Mouse (Mus musculus) heart, postnatal 36 days (tissue): ENCODE results near the gene Gm10272. TPM values are rescaled to one million over a fixed set of nuclear protein-coding genes. Genes with fewer than 3 reads are reported as not detected.
"Not testable (repeated sequence)": the region's sequence is repeated elsewhere in the genome, so short reads cannot be mapped to it uniquely, and the experiment has no call there.

Source experiments
- DNase-seq, 2 experiments: peaks; one replicate each; pipeline ENCODE4 v3.0.0; 2021 to 2022
- intact Hi-C: fragments of 180-260 bp; cut with DNase I; formaldehyde crosslinking; loops from one replicate; pipeline ENCODE4 v1.15.1; 2025
- total RNA-seq, 2 experiments: library from RNA; stranded (reverse); gene quantifications; 2 replicates each; pipeline ENCODE4 v1.2.3; 2021

Gene Gm10272
- total RNA-seq, 2 experiments from 2014 or later, result not detected

DNA sequence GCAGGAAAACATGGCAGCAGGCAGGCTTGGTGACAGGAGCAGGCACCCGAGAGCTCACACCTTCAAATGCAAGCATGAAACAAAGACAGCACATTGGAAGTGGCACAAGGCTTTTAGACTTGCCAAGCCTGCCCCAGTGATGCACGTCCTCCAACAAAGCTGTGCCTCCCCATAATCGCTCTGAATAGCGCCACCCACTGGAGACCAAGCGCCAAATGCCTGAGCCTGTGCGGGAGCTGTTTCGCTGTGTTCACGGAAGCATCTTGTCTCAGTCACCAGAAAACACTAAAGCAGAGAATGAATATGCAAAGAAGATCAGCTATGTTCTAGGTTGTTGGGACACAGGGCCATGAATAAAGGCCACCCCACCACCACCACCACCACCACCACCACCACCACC lies 18.4 kb downstream of the Gm10272 start:
- intact Hi-C loops, result no loop called here

DNA sequence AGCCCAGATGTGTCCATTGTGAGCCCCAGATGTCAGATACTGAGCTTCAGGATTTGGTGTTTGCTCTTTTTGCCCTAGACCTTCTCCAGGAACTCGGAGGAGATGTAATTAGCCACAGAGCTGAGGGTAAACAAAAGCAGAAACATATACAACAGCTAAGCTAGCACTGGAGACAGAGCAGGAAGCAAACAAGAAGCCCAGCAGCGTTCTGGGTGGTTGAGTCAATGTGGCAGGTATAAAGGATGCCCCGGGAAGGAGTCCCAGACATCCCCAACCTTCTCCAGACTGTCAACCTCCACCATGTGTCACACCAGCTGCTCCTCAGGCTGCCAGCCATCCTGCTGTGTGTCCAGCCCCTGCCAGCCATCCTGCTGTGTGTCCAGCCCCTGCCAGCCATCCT lies 19.8 kb downstream of the Gm10272 start, which contains the start of gene Gm10100:
TSS of gene Gm10100 (plus strand) at position 301 of the 400 bp plus-strand sequence.
- intact Hi-C loops, result no loop called here

More for the DNA sequence above, 18.4 kb downstream of the Gm10272 start:
- DNase-seq, result no peak

DNA sequence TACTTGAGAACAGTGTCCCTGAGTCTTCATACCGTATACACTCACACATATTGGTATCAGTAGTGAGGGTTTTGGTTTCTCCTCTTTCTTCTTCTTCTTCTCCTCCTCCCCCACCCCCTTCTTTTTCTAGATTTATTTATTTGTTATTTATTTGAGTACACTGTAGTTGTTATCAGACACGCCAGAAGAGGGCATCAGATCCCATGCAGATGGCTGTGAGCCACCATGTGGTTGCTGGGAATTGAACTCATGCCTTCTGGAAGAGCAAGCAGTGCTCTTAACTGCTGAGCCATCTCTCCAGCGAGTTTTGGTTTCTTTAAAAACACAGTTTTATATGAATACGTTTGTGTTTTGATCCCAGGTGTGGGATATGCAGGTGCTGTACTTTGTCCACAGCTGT lies 21.9 kb downstream of the Gm10272 start:
- intact Hi-C loops, result loop anchor here (2.0 kb wide), 2 partner anchors 87 to 151 kb away; partner anchors contain the start of gene Gm2696
- no peak for DNase-seq

More for the DNA sequence above, 19.8 kb downstream of the Gm10272 start, which contains the start of gene Gm10100:
- DNase-seq, result no peak

DNA sequence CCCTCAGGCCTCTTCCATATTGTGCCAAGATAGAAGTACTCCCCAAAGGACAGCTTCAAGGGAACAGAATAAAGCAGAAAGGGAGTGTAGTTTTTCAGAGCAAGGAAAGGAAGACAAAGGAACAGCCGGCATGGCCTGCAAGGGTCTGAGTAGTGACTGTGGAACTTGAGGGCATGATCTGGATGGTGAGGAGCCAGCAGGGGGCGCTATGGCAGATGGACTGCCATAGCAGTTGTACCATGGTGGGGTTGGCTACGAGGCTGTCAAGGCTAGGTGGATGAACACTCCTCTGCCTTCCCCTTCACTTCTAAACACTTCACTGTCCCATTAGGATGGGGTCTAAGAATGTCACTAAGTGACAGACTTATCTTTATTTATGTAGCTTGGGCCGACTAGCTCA lies 22.8 kb downstream of the Gm10272 start:
- DNase-seq, result no peak
- intact Hi-C loops, result loop anchor here (2.0 kb wide), 2 partner anchors 86 to 150 kb away; partner anchors contain the start of gene Gm2696

GRCm38 (mm10) chr10:77735928-77736327 lies 29.5 kb downstream of the Gm10272 start:
- intact Hi-C loops, result no loop called here
- DNase-seq, result no peak

DNA sequence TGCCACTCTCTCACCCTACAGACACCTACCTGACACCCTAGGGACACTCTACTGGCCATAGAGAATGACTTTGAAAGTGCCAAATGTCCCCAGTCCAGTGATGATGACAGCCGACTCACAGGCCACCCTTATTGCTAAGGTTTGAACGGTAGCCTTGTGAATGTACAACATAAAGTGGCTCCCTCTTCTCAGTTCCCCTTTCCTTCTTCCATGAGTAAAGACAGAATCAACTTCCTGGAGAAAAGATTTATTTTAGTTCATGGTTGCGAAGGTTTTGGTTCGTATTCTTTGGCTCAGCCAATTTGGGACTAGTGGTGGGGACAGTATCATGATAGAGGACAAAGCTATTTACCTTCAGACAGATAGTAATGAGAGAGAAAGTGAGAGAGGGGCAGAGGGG lies 32.5 kb downstream of the Gm10272 start:
- intact Hi-C loops, result no loop called here

GRCm38 (mm10) chr10:77741924-77742688 lies 35.7 kb downstream of the Gm10272 start, which contains the start of gene Gm18596:
TSS of gene Gm18596 (minus strand) at chr10:77742638.
- DNase-seq, intact Hi-C loops: not testable (repeated sequence)

More for the DNA sequence above, 32.5 kb downstream of the Gm10272 start:
- no peak for DNase-seq

DNA sequence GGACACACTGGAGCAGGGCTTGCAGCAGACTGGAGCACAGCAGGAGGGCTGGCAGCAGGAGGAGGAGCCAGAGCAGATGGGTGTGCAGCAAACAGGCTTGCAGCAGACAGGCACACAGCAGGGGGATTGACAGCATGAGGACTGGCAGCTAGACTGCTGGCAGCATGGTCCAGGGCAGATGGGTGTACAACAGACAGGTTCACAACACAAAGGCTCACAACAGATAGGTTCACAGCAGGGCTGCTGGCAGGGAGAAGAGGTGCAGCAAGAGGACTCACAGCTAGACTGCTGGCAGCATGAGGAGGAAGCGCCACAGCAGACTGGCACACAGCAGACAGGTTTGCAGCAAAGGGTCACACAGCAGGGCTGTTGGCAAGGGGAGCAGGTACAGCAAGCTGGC lies 44.3 kb downstream of the Gm10272 start:
- DNase-seq, intact Hi-C loops: not testable (repeated sequence)

- DNase-seq, intact Hi-C loops: not testable (repeated sequence)
Observed at GRCm38 (mm10) chr10:77751254-77751653, 44.8 kb downstream of the Gm10272 start, which contains the start of gene Gm9736. TSS of gene Gm9736 (minus strand) at chr10:77751354.

DNA sequence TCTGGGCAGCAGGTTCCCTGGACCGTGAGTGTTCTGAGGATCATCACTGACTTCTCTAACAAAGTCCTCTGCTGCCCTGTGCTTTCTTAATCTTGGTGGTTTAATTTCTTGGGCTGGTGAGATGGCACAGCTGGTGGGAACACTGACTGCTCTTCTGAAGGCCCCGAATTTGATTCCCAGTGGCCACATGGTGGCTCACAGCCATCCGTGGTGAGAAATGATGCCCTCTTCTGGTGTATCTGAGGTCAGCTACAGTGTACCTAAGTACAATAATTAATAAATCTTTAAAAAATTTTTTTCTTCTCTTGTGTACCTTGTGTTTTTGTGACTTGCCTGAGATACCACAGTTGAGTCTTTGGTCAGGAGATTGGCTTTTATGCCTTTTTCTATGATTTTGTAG lies 45.9 kb downstream of the Gm10272 start:
- DNase-seq, intact Hi-C loops: not testable (repeated sequence)

- intact Hi-C loops, result no loop called here
- DNase-seq, result no peak
Observed at GRCm38 (mm10) chr10:77753448-77753847, 47.0 kb downstream of the Gm10272 start.

Other genes starting within 250 kb of the Gm10272 start
- gene Fam207a, start 190.8 kb upstream of the Gm10272 start, total RNA-seq, result 10 to 100 TPM in 1 of 2 experiments, 1 to 10 TPM in 1; 9.8 to 10.5 TPM
- 1 to 10 TPM; 7.1 to 9.2 TPM for gene Itgb2, start 176.4 kb upstream of the Gm10272 start, total RNA-seq
- 100 to 1,000 TPM; 137 to 138 TPM for gene Pttg1ip, start 124.9 kb upstream of the Gm10272 start, total RNA-seq
- 10 to 100 TPM; 52.9 to 58.9 TPM for gene Sumo3, start 100.5 kb upstream of the Gm10272 start, total RNA-seq
- gene Gm49325, start 100.4 kb upstream of the Gm10272 start, total RNA-seq, result 10 to 100 TPM; 10.6 to 17.6 TPM
- gene Ube2g2, start 84.4 kb upstream of the Gm10272 start, total RNA-seq, result 10 to 100 TPM; 65.2 to 73.4 TPM
- not detected for gene Tspear, start 20.1 kb upstream of the Gm10272 start, total RNA-seq
- not detected for gene Gm19402, start 15.9 kb upstream of the Gm10272 start, total RNA-seq
- not detected for gene Gm9508, start 9.4 kb upstream of the Gm10272 start, total RNA-seq
- gene Gm10024, start 4.8 kb downstream of the Gm10272 start, total RNA-seq, result not detected
- not detected for gene Gm10142, start 9.2 kb downstream of the Gm10272 start, total RNA-seq
- gene Krtap12-1, start 14.0 kb downstream of the Gm10272 start, total RNA-seq, result not detected
- gene Gm10100, start 19.9 kb downstream of the Gm10272 start, total RNA-seq, result not detected
- gene Gm18596, start 36.0 kb downstream of the Gm10272 start, total RNA-seq, result not detected
- not detected for gene Gm9736, start 44.7 kb downstream of the Gm10272 start, total RNA-seq
- gene Gm3233, start 53.1 kb downstream of the Gm10272 start, total RNA-seq, result not detected
- not detected for gene Gm3238, start 64.7 kb downstream of the Gm10272 start, total RNA-seq
- not detected for gene Gm7138, start 70.3 kb downstream of the Gm10272 start, total RNA-seq
- gene Gm3250, start 75.9 kb downstream of the Gm10272 start, total RNA-seq, result not detected
- gene Gm7137, start 81.6 kb downstream of the Gm10272 start, total RNA-seq, result not detected
- gene Gm9639, start 88.5 kb downstream of the Gm10272 start, total RNA-seq, result not detected
- not detected for gene Gm19668, start 92.5 kb downstream of the Gm10272 start, total RNA-seq
- not detected for gene Gm9507, start 105.2 kb downstream of the Gm10272 start, total RNA-seq
- not detected for gene Gm2696, start 108.1 kb downstream of the Gm10272 start, total RNA-seq
- not detected for gene Krtap10-4, start 120.5 kb downstream of the Gm10272 start, total RNA-seq
- gene Krtap10-10, start 129.3 kb downstream of the Gm10272 start, total RNA-seq, result not detected
- gene Gm36176, start 140.2 kb downstream of the Gm10272 start, total RNA-seq, result not detected
- not detected for gene Gm10318, start 146.2 kb downstream of the Gm10272 start, total RNA-seq
- not detected for gene Gm3285, start 155.3 kb downstream of the Gm10272 start, total RNA-seq
- under 1 TPM; 0.54 to 0.94 TPM for gene Lrrc3, start 195.9 kb downstream of the Gm10272 start, total RNA-seq